Mouse (Mus musculus) liver, adult 2 months (tissue): Measurements from ENCODE around the gene Slx4.

Experiments
- CTCF ChIP-seq: fragments of 200-500 bp; IDR thresholded peaks from 2 replicates; pipeline ENCODE4 v1.5.1; 2011; ENCODE audit warnings: low read depth, low read length, control low read depth
- POLR2A ChIP-seq: fragments of 200-500 bp; IDR thresholded peaks from 2 replicates; pipeline ENCODE4 v1.6.1; 2011; ENCODE audit warnings: low read length, control low read depth; ENCODE audit not compliant: insufficient read depth; ENCODE audit errors: extremely low read depth

- TF ChIP-seq CTCF (no peak), POLR2A (no peak)
These were observed 30.4 kb upstream of the Slx4 start for GRCm38 (mm10) chr16:4033971-4034370.
